12 mouse cellular contexts compared by ENCODE assay signal in genomic region chr13:51411696-51412430, GRCm38 (mm10). TPM values are rescaled to one million over a fixed set of nuclear protein-coding genes. Genes with fewer than 3 reads are reported as not detected.
DNase-seq lines count a peak whose midpoint lies in the region; ATAC-seq and TF ChIP-seq lines count a peak whose summit lies in the region.
"Had no signal": no experiment of that assay in that cellular context is flagged by ENCODE, and none has a peak within 500 bp of the region (broad histone marks: within the 10 kb centered on the region; RNA-seq: fewer than 3 reads in every experiment).

No protein-coding gene starts in this region.

- peak overlapping the region; percentile 35 for H3K9ac ChIP-seq in embryonic facial prominence, embryonic 15.5 days
- peak overlapping the region; percentile 91 for H3K9ac ChIP-seq in limb, embryonic 13.5 days
- H3K9ac ChIP-seq: midbrain, embryonic 12.5 days had no signal

- no peak for TF ChIP-seq POLR2A in kidney, adult 2 months (IDR thresholded peaks at IDR 0.05; ENCODE audit: low read depth, low read length)
- no peak for TF ChIP-seq POLR2A in cerebellum, adult 2 months (IDR thresholded peaks at IDR 0.05; ENCODE audit: borderline replicate concordance, insufficient read depth, low read length)

- 0 out of 2 replicates have a peak, but pooled peaks cover 6% of the 10 kb centered on the region for H3K9me3 ChIP-seq in embryonic facial prominence, embryonic 15.5 days (replicated peaks)
- H3K9me3 ChIP-seq in limb, embryonic 13.5 days = peaks cover 13% of the 10 kb centered on the region
- H3K9me3 ChIP-seq: midbrain, embryonic 12.5 days had no signal

- peak overlapping the region; percentile 31 for H3K4me3 ChIP-seq in kidney, adult 2 months (ENCODE audit: insufficient read depth, low read depth, low read length)
- H3K4me3 ChIP-seq in brown adipose tissue, adult 24 weeks (ENCODE audit: insufficient read depth, low read depth, low read length) = peak overlapping the region; percentile 31
- H3K4me3 ChIP-seq in embryonic facial prominence, embryonic 15.5 days (replicated peaks) = peak overlapping the region; percentile 61
- H3K4me3 ChIP-seq in limb, embryonic 13.5 days = peak overlapping the region; percentile 66
- H3K4me3 ChIP-seq in cerebellum, adult 2 months (replicated peaks; ENCODE audit: insufficient read depth, low read depth, low read length) = no peak overlapping the region
- H3K4me3 ChIP-seq: midbrain, embryonic 12.5 days had no signal

- H3K4me2 ChIP-seq in embryonic facial prominence, embryonic 15.5 days (replicated peaks) = peak overlapping the region; percentile 61
- peak overlapping the region; percentile 87 for H3K4me2 ChIP-seq in limb, embryonic 13.5 days (replicated peaks)
- H3K4me2 ChIP-seq: midbrain, embryonic 12.5 days had no signal

- WGBS in kidney, adult 2 months = 46% methylated on average over 12 of the region's 12 CpGs
- WGBS in embryonic facial prominence, embryonic 15.5 days = 24% methylated on average over 12 of the region's 12 CpGs
- WGBS in limb, embryonic 13.5 days = 8% methylated on average over 12 of the region's 12 CpGs
- WGBS in cerebellum, adult 2 months = 52% methylated on average over 12 of the region's 12 CpGs

- no peaks in the 10 kb centered on the region for H3K36me3 ChIP-seq in kidney, adult 2 months (ENCODE audit: control insufficient read depth, insufficient read depth, low read length)
- peaks cover 24% of the 10 kb centered on the region for H3K36me3 ChIP-seq in embryonic facial prominence, embryonic 15.5 days
- peaks cover 40% of the 10 kb centered on the region for H3K36me3 ChIP-seq in limb, embryonic 13.5 days
- H3K36me3 ChIP-seq: G1E had no signal

- TF ChIP-seq CTCF in kidney, adult 2 months (conservative IDR thresholded peaks at IDR 0.05; ENCODE audit: insufficient read depth, insufficient read length, low read depth, low read length) = no peak
- no peak for TF ChIP-seq CTCF in cerebellum, adult 2 months (IDR thresholded peaks at IDR 0.05; ENCODE audit: borderline replicate concordance, insufficient read depth, low read depth, low read length)

- ATAC-seq in embryonic facial prominence, embryonic 15.5 days (ENCODE audit: insufficient number of reproducible peaks, low FRiP score, low TSS enrichment, low read depth) = no peak
- no peak for ATAC-seq in limb, embryonic 13.5 days (ENCODE audit: low FRiP score, low read depth)

- DNase-seq in kidney, adult 2 months = no peak
- no peak for DNase-seq in kidney, postnatal 14 days
- DNase-seq in spleen, adult 18-20 months = no peak
- no peak for DNase-seq in gastrocnemius, postnatal 25 days
- no peak for DNase-seq in cerebellum, adult 2 months
- DNase-seq: right cerebral cortex, adult 18-20 months; thymus, postnatal 36 days had no signal

- no peaks in the 10 kb centered on the region for H3K4me1 ChIP-seq in kidney, adult 2 months (ENCODE audit: control insufficient read depth, insufficient read depth, low read length)
- H3K4me1 ChIP-seq in brown adipose tissue, adult 24 weeks (ENCODE audit: control insufficient read depth, insufficient read depth, insufficient read length, low read length) = no peaks in the 10 kb centered on the region
- H3K4me1 ChIP-seq in embryonic facial prominence, embryonic 15.5 days = peaks cover 59% of the 10 kb centered on the region
- peaks cover 67% of the 10 kb centered on the region for H3K4me1 ChIP-seq in limb, embryonic 13.5 days
- H3K4me1 ChIP-seq in cerebellum, adult 2 months (ENCODE audit: control insufficient read depth, insufficient read depth, low read length) = no peaks in the 10 kb centered on the region

- H3K27me3 ChIP-seq in kidney, adult 2 months (replicated peaks; ENCODE audit: control insufficient read depth, insufficient read depth, low read length) = 0 out of 2 replicates have a peak, but pooled peaks cover 1% of the 10 kb centered on the region
- no peaks in the 10 kb centered on the region for H3K27me3 ChIP-seq in embryonic facial prominence, embryonic 15.5 days
- H3K27me3 ChIP-seq in limb, embryonic 13.5 days = no peaks in the 10 kb centered on the region
- H3K27me3 ChIP-seq in cerebellum, adult 2 months (ENCODE audit: control insufficient read depth, insufficient read depth, low read length) = no peaks in the 10 kb centered on the region; the same call in 1 of the 2 replicates

- no peak overlapping the region for H3K27ac ChIP-seq in kidney, adult 2 months (ENCODE audit: insufficient read depth, low read depth, low read length)
- peak overlapping the region; percentile 45; the same call in 1 of the 2 replicates for H3K27ac ChIP-seq in brown adipose tissue, adult 24 weeks (replicated peaks; ENCODE audit: low read depth, low read length)
- H3K27ac ChIP-seq in embryonic facial prominence, embryonic 15.5 days (replicated peaks) = peak overlapping the region; percentile 90
- peak overlapping the region; percentile 84 for H3K27ac ChIP-seq in limb, embryonic 13.5 days
- no peak overlapping the region for H3K27ac ChIP-seq in cerebellum, adult 2 months (ENCODE audit: insufficient read depth, low read length)
- H3K27ac ChIP-seq: midbrain, embryonic 12.5 days had no signal

RNA-seq across cellular contexts. Expression of gene S1pr3, which starts 3.4 kb away (rescaled TPM):
- 15.6 and 16.1 TPM in 2 replicates for polyA plus RNA-seq in kidney, adult 2 months (2012; rRNA removed)
- 2.8 and 3.5 TPM in 2 replicates for polyA plus RNA-seq in brown adipose tissue, adult 24 weeks (2012; ENCODE audit: insufficient read depth, insufficient read length, missing spikeins)
- 113 and 114 TPM in 2 replicates for polyA plus RNA-seq in embryonic facial prominence, embryonic 15.5 days (2015; fragmentation: Nextera tagmentation; extraction: Ambion mirVana)
- 145 and 161 TPM in 2 replicates for polyA plus RNA-seq in limb, embryonic 13.5 days (2015; fragmentation: Nextera tagmentation; extraction: Ambion mirVana)
- total RNA-seq in gastrocnemius, postnatal 25 days (2021) = 1 to 10 TPM; 4.1 to 4.9 TPM
- 2.9 and 3.5 TPM in 2 replicates for polyA plus RNA-seq in cerebellum, adult 2 months (2012; rRNA removed)
- polyA plus RNA-seq: G1E had no signal

Comparison
In these comparisons a context has a peak if more than half of its experiments do, and no peak if none do; other contexts are left out.
1. H3K27ac ChIP-seq: peak in brown adipose tissue, adult 24 weeks (single experiment), embryonic facial prominence, embryonic 15.5 days (single experiment) and limb, embryonic 13.5 days (single experiment); none in kidney, adult 2 months (single experiment) and cerebellum, adult 2 months (single experiment).